Comparison of ENCODE assay signal across 8 mouse cellular contexts in the genomic region with DNA sequence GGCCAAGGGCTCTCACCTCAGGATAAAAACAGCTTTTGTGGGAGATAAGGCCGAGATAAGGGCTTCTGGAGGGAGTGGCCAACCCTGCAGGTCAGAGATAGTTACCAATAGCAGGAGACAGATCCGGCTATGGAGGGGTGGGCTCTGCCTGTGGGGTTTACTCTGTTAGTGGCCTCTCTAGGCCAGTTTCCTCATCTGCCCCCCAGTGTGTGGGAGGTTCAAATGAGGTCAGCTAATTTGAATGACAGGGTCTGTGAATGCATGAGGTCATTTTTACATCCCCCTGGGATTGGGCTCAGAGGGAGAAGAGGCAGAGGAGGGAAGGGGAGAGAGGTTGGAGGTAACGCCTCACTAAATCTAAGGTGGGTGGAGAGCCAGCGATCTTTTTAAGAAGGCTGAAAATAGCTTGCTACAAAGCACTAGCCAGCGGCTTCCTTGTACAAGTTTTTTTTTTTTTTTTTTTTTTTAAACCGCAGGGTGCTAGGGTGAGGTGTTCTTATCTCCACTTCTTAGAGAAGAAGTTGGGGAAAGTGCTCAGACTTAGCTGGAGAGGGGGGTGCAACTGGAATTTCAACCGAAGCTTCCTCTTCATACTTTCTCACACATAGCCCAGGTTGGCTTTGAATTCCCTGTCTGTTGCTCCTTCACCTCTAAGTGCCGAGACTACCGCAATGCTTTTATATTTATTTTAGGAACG. TPM values are rescaled to one million over a fixed set of nuclear protein-coding genes. Genes with fewer than 3 reads are reported as not detected.
DNase-seq lines count a peak whose midpoint lies in the region; ATAC-seq lines count a peak whose summit lies in the region.

No protein-coding gene starts in this region.

- no peaks in the 10 kb centered on the region for H3K36me3 ChIP-seq in hindbrain, embryonic 12.5 days
- no peaks in the 10 kb centered on the region for H3K36me3 ChIP-seq in midbrain, embryonic 10.5 days

- WGBS in hindbrain, embryonic 12.5 days = 5% methylated on average over 10 of the region's 10 CpGs
- 1% methylated on average over 10 of the region's 10 CpGs for WGBS in midbrain, embryonic 10.5 days

- peak; percentile 40 for DNase-seq in embryo, embryonic 10 days (ENCODE audit: low spot score)
- no peak for DNase-seq in embryo, embryonic 9.5 days (ENCODE audit: extremely low spot score)
- peak; percentile 81 for DNase-seq in MN1 (ENCODE audit: low spot score)
- DNase-seq in midbrain, embryonic 10.5 days (ENCODE audit: low spot score) = peak; percentile 54
- DNase-seq in spleen, postnatal 36 days (ENCODE audit: low spot score in 2 of 2) = no peak
- DNase-seq in urinary bladder, postnatal 10 days (ENCODE audit: low spot score) = no peak
- no peak for DNase-seq in left cerebral cortex, adult 18-20 months (ENCODE audit: low spot score in 2 of 2)

- H3K27ac ChIP-seq in hindbrain, embryonic 12.5 days = no peak overlapping the region
- peak overlapping the region; percentile 74 for H3K27ac ChIP-seq in midbrain, embryonic 10.5 days (replicated peaks)

- H3K9ac ChIP-seq in hindbrain, embryonic 12.5 days = no peak overlapping the region

- H3K9me3 ChIP-seq in hindbrain, embryonic 12.5 days (replicated peaks) = no peaks in the 10 kb centered on the region
- H3K9me3 ChIP-seq in midbrain, embryonic 10.5 days (replicated peaks) = peaks cover 3% of the 10 kb centered on the region; the same call in 1 of the 2 replicates

- peak; percentile 20 for ATAC-seq in hindbrain, embryonic 12.5 days (ENCODE audit: low FRiP score)

- peaks cover 30% of the 10 kb centered on the region for H3K4me1 ChIP-seq in hindbrain, embryonic 12.5 days
- H3K4me1 ChIP-seq in midbrain, embryonic 10.5 days = peaks cover 37% of the 10 kb centered on the region

- H3K4me3 ChIP-seq in hindbrain, embryonic 12.5 days = no peak overlapping the region
- H3K4me3 ChIP-seq in midbrain, embryonic 10.5 days = peak overlapping the region; percentile 42

- peak overlapping the region; percentile 50 for H3K4me2 ChIP-seq in hindbrain, embryonic 12.5 days (replicated peaks)

- no peaks in the 10 kb centered on the region for H3K27me3 ChIP-seq in hindbrain, embryonic 12.5 days
- peaks cover 27% of the 10 kb centered on the region for H3K27me3 ChIP-seq in midbrain, embryonic 10.5 days (ENCODE audit: low read depth, poor library complexity, severe bottlenecking)

RNA-seq across cellular contexts. Expression of gene Wwc1, which starts 20.4 kb away (rescaled TPM):
- 14.6 and 15.2 TPM in 2 replicates for polyA plus RNA-seq in hindbrain, embryonic 12.5 days (2016; fragmentation: Nextera tagmentation; extraction: Ambion mirVana)
- 5.0 and 5.3 TPM in 2 replicates for polyA plus RNA-seq in midbrain, embryonic 10.5 days (2016; fragmentation: Nextera tagmentation; extraction: Ambion mirVana)
- 100 to 1,000 TPM; 118 to 119 TPM for total RNA-seq in left cerebral cortex, adult 18-20 months (2021)

Comparison
In these comparisons a context has a peak if more than half of its experiments do, and no peak if none do; other contexts are left out.
1. DNase-seq: peak in embryo, embryonic 10 days (single experiment), MN1 (single experiment) and midbrain, embryonic 10.5 days (single experiment); none in embryo, embryonic 9.5 days (single experiment), spleen, postnatal 36 days (0 of 2), urinary bladder, postnatal 10 days (single experiment) and left cerebral cortex, adult 18-20 months (0 of 2).